Mouse (Mus musculus): ENCODE results near the gene Eef1g.

GRCm38 (mm10) chr19:8941515-8942217 is 25.2 kb upstream of the Eef1g start, which contains the start of gene Mta2:
- TF ChIP-seq EP300 (optimal IDR thresholded peaks at IDR 0.05) (no peak), CTCF (IDR thresholded peaks at IDR 0.05; ENCODE audit: low read depth) (peak; percentile 53)
